Mouse (Mus musculus) layer of hippocampus, postnatal 25 days (tissue): ENCODE data around the gene 2410004B18Rik. TPM values are rescaled to one million over a fixed set of nuclear protein-coding genes. Genes with fewer than 3 reads are reported as not detected.
"Not testable (repeated sequence)": the region's sequence is repeated elsewhere in the genome, so short reads cannot be mapped to it uniquely, and the experiment has no call there.

ENCODE experiments used
- DNase-seq, 2 experiments: peaks; one replicate each; pipeline ENCODE4 v3.0.0; 2022; ENCODE audit warnings: mixed read lengths in 2 of 2, low spot score in 1 of 2; ENCODE audit errors: extremely low spot score in 1 of 2
- total RNA-seq, 2 experiments: library from RNA; stranded (reverse); gene quantifications; 2 replicates each; pipeline ENCODE4 v1.2.3; 2021

The 2410004B18Rik gene
- total RNA-seq, 2 experiments from 2014 or later, result 36.5 to 37.4 TPM

GRCm38 (mm10) chr3:145963101-145964017 lies 25.5 kb downstream of the 2410004B18Rik start:
- no peak for DNase-seq

- no peak for DNase-seq
Observed at GRCm38 (mm10) chr3:145964018-145964387, 26.2 kb downstream of the 2410004B18Rik start.

- no peak for DNase-seq
Observed at GRCm38 (mm10) chr3:145964473-145964872, 26.7 kb downstream of the 2410004B18Rik start.

- DNase-seq, result not testable (repeated sequence)
Observed at GRCm38 (mm10) chr3:145965583-145965982, 27.8 kb downstream of the 2410004B18Rik start.

GRCm38 (mm10) chr3:145966806-145967205 lies 29.0 kb downstream of the 2410004B18Rik start:
- DNase-seq, result no peak

- DNase-seq, result no peak
Observed at GRCm38 (mm10) chr3:145969031-145969501, 31.3 kb downstream of the 2410004B18Rik start.

- DNase-seq, result no peak
Observed at GRCm38 (mm10) chr3:145971501-145971900, 33.7 kb downstream of the 2410004B18Rik start.

GRCm38 (mm10) chr3:145974986-145975385 lies 37.2 kb downstream of the 2410004B18Rik start:
- DNase-seq, result no peak

GRCm38 (mm10) chr3:145985333-145985925 lies 47.6 kb downstream of the 2410004B18Rik start:
- no peak for DNase-seq

GRCm38 (mm10) chr3:145986317-145987001 lies 48.6 kb downstream of the 2410004B18Rik start:
- DNase-seq, result no peak

- peak; percentile 31 to 44 for DNase-seq
Observed at GRCm38 (mm10) chr3:145987268-145987969, 49.6 kb downstream of the 2410004B18Rik start, which contains the start of gene Syde2. Gene Syde2, plus strand, starts transcription at chr3:145987870.

- peak; percentile 32 for DNase-seq
Observed at GRCm38 (mm10) chr3:145987970-145988683, 50.3 kb downstream of the 2410004B18Rik start.

- DNase-seq, result peak in 1 of 2 experiments; percentile 8
Observed at GRCm38 (mm10) chr3:145988684-145989575, 51.1 kb downstream of the 2410004B18Rik start.

- no peak for DNase-seq
Observed at GRCm38 (mm10) chr3:145989576-145990081, 51.8 kb downstream of the 2410004B18Rik start.

GRCm38 (mm10) chr3:145991130-145991529 lies 53.3 kb downstream of the 2410004B18Rik start:
- DNase-seq, result no peak

GRCm38 (mm10) chr3:145991976-145992730 lies 54.3 kb downstream of the 2410004B18Rik start:
- no peak for DNase-seq

GRCm38 (mm10) chr3:145992796-145993195 lies 55.0 kb downstream of the 2410004B18Rik start:
- DNase-seq, result no peak
